Mouse (Mus musculus): ENCODE data around the gene Depdc1b.

Gene Depdc1b

DNA sequence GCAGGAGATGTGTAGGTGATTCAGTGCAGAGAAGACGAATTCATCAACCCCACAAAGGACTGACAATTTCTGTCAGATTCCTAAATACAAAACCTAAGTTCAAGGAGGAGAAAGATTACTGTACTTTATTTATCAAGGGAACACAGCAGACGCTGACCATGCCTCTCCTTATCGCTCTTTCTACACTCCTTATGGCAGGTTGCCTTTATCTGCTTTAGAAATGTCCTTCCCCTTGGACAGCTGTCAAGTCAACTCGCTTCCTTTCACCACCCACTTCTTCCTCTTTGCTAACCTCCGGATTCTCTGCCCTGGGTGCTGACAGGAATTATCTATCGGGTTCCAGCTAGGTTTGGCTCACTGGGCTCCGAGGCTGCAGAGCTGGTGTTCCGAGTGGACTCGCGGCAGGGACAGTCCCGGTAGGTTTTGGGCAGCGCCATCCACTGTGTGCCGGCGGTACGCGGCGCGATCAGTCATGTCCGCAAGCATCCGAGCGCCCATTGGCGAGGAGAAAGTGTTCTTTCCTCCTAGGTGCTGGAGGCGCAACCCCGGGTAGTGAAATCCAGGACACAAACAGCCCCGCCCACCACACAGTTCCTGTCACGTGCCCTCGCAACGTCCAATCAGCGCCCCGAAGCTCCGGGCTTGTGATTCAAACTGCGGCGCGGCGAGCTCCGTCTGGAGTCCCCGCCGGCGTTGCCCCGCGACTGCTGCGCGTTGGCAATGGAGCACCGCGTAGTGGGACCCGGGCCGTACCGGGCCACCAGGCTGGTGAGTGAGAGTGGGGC, at the start of gene Depdc1b:
Gene Depdc1b, plus strand, starts transcription at position 631 of the 785 bp plus-strand sequence.
- peak; percentile 96 to 97 for DNase-seq

DNA sequence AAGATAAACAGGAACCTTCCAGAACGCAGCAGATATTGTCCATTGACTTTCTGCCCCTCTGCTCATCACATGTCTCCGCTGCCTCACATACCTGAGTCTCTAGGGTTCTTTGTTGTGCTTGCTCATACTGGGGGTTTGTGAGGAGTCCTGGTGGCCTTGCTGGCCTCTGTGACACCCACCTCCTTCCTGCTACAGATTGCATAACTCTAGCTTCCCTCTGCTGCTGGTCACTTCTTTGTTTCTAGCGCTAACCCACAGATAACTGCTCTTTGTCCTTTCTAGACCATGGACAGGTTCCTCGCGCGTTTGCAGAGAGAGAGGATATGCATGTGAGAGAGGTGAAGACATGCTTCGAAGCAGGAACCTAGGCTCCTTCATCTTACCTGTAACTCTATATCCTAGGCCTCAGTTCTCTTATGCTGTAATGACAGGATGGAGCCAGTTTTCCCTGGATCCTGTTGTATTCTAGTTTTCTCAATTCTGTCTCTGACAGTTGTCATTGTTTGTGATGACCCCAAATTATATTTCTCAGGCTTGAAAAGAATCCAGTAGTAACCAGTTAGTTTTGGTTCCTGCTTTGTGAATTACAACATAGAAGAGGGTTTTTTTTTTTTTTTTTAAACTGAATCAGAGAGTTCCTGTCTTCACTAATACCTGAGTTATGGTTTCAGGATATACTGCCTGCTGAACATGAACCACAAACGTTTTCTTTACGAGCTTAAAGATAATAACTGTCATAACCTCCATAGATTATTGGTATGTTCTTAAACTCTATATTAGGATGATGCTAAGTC, 48.1 kb upstream of the Depdc1b start:
- DNase-seq: no peak

DNA sequence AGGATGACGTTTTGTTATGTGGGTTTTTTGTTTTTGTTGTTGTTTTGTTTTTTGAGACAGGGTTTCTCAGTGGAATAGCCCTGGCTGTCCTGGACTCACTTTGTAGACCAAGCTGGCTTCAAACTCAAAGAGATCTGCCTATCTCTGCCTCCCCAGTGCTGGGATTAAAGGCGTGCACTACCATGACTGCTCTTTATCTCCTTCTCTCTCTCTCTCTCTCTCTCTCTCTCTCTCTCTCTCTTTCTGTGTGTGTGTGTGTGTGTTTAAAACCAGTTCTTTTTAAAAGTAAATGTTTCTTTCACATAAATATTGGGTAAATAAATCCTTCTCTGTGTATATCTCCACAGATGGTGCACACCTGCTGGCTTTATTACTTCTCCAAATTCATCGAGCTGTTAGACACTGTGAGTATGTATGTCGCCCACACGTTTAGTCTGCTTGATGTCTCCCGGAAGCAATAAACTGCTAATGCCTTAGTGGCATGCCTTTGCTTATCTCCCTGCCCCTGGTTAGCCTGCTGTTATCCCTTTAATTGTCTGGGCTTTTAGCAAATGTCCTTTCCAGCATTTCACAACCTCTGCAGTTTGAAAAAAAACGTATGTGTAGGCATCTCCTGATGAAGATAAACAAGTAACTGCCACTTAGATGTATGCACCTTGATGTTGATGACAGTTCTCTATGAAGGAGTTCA, 44.5 kb upstream of the Depdc1b start:
- no peak for DNase-seq

DNA sequence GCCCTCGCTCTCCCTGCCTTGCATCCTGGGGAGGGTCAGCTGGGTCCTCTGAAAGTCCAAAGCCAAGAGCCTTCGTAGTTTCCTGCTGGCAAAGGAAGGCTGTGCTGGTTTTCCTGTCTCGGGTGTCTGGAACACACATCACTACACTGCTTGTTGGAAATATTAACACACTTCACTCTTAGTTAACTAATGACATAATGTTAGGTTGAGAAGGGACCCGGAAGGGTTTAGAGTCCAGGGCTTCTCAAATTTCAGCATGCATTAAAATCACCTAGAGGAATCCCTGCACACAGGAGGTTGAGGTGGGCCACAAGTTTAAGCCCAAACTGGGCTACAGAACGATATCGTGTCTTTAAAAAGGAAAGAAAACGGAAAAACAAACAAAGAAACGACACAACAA, 43.8 kb upstream of the Depdc1b start:
- no peak for DNase-seq

DNA sequence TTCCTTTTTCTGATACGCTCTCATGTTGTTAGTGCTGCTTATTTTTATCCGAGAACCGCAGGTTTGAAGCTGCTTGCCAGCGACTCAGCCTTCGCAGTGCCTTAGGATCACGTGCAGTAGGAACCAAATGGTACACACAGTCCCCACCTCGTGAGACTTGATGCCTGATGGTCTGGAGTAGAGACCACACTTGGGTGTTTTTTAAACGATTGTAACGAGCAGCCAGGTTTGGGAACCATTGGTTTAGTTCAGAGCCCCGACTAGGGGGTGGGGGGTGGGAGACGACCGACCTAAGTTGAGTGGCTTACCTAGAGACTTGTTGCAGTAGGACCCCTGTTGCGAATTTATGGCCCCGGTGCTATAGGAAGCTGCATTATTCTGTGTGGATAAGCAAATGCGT, 43.1 kb upstream of the Depdc1b start:
- no peak for DNase-seq

DNA sequence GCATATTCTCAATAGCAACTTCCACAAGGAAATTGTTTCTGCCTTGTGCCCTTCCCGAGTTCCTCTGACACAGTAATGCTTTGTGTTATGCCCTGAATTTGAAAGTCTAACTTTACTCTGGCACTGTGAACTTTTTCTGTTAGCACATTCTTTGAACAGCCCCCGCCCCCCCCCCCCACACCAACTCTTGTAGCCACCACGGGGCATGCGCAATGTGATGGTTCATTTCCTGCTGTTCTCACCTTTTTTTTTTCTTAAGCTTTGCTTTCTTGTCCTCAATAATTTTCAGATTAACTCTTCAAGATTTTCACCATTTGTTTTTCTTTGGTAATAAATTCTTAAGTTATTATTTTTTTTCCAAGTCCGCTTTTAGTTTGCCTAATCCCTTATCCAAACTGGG, 42.7 kb upstream of the Depdc1b start:
- no peak for DNase-seq

DNA sequence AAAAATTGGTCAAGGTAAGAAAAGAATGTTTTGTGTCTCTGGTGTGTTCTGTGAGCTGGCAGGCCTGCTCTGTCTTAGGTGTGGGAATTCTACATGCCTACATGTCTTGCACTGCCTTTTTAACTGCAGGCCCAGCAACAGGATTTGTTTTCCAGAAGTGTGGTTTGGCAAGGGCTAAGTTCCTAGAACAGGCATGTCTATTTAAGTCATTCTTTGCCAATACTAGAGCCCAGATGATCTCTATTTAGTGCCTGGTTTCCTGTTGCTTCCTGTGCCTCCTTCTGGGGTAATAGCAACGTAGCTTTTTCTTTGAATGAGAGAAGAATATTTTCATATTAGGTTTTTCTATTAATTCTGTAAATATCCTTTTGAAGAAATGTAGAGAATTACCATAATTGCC, 39.6 kb upstream of the Depdc1b start:
- no peak for DNase-seq

DNA sequence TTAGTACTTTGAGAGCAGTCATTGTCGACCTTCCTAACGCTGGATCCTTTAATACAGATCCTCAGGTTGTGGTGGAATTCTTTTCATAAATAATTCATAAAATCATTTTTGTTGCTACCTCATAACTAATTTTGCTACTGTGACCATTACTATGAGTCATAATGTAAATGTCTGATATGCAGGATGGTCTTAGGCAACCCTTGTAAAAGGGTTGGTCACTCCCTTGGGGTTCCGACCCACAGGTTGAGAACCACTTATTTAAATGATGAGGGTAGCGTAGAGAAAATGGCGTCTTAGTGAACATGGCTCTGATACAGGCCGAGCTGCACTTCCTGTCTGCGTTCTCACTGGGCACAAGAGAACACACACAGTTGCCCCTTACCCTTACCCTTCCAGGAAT, 38.8 kb upstream of the Depdc1b start:
- DNase-seq: no peak

DNA sequence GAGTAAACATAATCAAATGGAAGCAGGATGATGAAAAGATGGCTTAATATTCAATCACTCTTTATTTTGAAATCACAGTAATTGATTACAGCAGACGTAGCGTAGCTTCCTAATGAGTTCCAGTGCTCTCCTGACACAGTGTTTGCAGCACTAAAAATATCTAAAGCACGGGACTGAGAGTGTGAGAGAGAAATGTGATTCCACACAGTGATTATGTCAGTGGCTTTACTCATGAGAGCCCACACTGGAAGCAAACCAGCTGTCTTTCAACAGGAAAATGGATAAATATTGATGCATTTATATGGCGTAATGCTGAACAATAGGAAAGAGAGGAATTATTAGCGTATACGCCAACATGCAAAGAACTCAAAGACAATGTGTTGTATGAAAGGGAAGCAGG, 37.5 kb upstream of the Depdc1b start:
- DNase-seq: no peak

DNA sequence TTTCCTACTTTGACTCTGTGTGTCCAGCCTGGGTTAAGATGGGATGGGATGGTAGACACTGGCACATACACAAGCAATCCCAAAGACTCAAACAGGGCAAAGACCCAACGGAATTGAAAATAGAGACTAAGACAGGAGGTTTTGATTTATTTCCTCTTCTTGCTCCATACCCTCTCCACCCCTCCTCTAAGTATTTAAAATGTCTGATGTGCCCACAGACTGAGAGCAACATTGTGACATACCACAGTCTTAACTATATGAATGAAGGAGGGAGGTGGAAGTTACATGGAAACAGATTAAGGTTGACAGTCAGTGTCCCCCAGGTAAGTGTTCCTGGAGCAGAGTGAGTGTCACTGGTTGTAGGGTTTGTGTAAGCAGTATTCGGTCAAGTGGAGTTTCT, 31.8 kb upstream of the Depdc1b start:
- no peak for DNase-seq

DNA sequence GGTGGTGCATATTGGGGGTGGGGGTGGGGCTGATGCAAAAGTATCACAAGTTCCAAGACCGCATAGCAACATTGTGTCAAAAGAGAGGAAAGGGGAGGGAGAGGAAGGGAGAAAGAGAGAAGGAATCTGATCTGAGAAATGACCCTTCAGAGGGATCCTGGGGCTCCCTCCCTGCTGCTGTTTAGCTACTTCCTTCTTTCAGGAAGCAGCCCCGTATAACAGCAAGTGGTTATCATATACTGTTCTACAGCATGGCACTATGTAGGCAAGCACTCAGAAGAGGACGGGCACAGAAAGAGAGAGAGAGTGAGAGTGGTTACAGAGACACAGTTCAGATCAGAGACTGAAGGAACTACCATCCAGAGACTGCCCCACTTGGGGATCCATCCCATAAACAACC, 28.2 kb upstream of the Depdc1b start:
- DNase-seq: no peak

DNA sequence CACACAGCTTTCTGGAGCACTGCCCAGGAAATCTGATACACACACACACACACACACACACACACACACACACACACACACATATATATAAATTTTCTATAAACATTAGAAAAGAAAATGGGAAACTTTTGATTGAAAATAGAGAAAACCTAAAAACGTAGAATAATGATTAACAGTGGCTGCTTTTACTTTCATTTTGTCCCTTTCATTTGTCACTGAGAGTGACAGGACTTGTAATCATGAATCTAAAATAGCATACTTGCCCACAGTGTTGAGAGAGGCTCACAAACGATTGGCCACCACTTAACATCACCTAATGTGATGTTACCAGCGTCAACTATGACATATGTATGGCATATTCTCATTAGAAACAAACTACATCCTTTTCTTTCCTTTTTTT, 26.7 kb upstream of the Depdc1b start:
- DNase-seq: no peak

DNA sequence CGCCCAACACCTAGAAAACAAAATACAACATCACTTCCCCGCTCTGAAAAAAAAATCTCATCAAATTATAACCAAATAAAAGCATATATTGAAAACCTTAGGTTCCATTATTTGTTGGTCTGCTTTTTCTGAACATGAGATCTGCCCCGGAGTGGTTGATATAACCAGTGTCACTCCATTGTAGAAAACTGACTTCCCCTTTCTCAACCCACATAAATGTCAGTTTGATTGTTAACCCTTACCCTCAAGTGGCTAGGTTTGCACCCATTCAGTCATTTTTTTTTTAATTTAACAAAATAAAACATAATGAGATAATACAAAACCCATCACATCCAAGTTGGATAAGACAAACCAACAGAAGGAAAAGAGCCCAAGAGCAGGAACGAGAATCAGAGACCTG, 25.8 kb upstream of the Depdc1b start:
- DNase-seq: no peak

DNA sequence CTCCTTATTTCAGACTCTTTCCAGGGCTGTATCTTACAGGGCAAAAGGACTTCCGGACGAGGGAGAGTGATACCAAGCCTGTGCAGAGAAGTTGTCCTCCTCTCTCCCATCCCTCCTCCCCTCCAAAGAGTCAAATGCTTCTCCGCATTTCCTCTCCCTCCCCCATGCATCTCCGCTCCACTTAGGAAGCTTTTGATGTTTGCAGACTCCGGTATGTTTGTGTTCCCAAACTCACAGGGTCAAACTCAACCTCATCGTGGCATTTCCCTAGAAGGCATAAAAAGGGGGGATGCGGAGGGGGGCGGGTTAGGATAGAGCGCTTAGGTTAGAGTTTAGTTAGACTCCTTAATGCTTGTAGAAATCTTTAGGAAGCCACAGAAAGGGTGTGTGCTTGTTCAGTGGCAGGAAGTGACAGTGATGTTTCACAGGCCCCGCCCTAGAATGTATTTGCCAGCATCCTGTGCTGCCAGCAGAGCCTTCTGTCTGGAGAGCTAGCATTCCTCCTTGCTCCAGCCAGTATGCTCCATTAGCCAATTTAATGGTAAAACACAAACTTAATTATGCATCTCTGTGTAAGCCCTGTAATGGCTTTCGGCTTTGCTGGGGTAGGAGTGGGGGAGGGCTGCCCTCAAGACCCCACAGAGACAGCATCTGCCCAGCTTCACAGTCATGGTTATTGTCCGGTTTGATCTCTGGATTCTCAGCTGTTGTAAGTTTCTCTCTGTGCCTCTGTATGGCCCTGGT, 18.6 kb upstream of the Depdc1b start:
- peak in 1 of 2 experiments; percentile 8 for DNase-seq

DNA sequence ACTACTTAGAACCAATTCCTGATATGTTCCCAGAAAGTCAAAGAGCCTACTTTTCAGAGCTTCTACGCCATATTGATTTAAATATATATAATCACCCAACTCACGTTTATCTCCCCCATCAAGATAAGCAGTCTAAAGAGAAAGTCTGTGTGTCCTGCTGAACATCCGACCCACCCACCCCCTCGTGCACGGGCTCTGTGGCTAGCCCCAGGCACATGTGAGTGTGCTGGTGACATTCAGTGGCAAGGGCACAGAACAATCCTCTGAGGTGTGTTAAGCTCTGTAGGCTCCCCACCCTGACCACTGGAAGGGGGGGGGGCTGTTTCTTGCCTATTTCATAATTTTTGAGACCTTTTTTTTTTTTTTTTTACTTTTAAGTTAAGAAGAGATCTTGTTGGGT, 17.9 kb upstream of the Depdc1b start:
- DNase-seq: no peak

DNA sequence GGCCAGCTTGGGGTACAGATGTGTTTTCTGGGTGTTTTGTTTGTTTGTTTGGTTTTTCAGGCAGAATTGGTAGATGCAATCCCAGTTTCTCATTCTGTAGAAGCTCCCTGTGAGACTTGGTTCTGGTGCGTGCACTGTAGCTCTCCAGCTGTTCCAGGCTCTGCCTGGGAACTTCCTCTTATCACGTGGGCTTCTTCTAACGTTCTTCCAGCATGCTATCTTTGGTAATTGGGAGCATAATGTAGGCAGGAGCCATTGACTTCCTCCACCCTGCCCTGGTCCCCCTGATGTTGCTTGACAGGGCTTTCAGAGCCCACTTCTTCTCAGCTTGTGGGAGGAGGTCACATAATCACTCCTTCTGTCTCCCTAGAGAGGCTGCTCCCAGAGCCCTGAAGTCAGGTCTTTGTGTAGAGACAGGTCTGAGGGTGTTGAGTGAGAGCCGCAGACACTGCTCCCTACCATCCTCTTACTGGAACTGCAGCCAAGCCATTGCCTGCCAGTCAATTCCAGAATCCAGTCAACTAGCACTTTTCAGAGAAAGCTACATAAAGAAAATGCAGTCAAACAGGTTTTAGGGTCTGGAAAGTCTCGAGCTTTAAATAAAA, 15.7 kb upstream of the Depdc1b start:
- DNase-seq: peak in 1 of 2 experiments; percentile 33

DNA sequence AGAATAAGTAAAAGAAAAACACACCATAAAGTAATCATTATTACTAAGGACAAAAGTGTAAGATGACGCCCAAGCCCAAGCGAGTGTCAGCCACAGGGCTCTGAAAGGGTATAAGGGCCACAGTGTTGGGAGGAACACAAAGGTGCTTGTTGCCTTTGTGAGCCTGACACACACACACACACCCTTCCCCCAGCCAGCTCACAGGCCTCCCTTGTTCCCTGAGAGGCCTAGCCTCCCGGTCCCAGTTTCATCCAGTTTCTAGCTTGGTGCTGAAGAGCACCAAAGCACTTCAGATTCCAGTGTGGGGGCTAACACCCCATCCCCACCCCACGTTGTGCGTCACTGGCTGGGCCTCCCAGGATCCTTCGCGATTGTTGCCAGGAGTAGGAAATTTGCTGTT, 14.7 kb upstream of the Depdc1b start:
- no peak for DNase-seq

DNA sequence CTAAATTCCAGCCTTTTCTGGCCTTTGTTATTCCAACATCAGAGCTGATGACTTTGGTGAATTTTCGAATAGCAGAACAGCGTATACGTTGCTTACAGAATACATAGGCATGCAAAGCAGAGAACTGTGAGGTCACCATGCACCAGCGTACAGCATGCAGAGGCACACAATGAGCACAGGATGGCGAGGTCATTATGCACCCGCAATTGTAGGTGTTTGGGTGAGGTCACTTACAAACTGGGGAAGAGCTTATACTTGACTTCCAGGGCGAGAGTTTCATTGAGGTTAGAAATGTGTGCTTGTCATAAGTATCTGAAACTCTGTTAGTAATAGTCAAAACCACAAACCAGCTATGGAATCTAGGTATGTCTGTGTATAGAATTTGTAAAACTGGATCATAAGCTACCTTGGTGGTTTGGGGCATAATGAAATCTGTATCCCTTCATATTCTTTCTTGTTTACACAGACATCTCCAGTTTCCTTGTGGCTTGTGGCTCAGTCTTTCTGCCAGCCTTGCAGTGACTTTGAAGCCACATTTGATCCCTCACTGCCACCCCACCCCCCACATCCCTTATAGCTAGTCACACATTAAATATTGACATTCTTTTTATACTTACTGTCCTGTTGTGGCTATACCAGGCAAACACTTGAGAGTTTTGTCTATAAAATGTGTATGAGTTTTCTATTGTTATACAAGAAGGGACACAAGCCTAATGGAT, 13.0 kb upstream of the Depdc1b start:
- DNase-seq: no peak

DNA sequence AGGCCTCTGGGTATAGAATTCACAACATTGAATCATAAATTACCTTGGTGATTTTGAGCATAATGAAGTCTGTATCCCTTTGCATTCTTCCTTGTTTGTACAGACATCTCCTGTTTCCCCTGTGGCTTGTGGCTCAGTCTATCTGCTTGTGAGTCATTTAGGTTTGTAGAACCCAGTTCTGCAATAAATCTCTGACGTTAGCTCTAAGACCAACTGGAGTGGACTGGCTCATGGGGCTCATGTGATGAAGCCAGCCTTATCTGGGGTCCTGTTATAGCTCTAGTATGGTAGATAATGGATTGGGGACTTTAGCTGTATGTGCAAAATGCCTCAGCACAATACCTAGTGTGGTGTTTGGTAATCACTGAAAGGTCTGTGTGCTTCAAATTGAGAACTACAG, 12.3 kb upstream of the Depdc1b start:
- no peak for DNase-seq

DNA sequence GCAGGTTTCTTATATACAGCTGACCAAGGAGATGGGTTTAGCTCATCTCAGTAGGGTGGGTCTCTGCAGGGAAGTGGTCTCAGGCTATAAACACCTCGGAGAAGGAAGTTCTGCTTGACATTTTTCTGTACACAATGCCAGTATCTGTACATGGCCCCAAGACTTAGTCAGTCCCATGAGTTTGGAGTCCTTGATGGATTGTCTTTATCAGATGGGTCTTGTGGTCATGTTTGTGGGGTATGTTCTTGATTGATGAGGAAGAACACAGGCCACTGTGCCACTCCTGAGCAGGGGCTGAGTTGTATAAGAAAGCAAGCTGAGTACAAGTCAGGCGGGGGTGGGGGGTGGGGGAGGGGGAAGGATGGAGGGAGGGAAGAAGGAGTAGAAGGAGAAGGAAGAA, 11.5 kb upstream of the Depdc1b start:
- DNase-seq: no peak

DNA sequence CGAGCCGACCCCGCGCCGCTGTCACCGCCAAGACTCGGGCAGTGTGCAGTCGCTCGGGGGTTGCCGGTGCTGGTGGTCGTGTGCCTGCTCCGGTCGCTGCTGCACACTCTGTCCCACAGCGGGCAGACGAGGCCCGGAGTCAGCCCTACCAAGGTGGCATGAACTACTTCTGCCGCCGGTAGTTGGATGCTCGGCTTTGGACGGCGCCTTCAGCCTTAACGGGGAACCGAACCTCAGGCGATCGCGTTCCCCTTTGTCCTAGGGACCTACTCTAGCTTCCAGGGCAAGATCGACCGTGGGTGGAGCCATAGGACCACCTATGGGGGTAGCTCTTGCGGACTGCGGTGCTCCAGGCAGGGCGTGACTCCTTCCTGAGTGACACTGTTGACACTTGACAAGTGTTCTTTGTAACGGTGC, 363 bp downstream of the Depdc1b start:
- no peak for DNase-seq

DNA sequence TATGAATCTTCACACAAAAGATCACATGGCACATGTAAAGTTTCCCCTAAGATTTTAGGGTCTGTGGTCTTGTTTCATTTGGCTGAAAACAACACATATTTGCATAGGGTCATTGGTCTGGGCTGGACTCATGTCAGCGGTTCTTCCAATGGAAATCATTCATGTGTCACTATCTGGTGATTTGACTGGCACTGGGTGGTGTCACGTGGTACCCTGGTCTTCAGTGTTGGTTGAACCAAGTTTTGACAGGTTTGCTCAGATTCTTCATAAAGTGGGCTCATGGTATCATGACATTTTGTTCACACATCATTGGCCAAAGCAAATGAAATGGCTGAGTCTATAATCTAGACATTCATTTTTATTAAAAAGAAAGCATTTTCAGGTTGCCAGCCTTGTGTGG, 1.3 kb downstream of the Depdc1b start:
- no peak for DNase-seq

All from kidney, adult 8-10 months (tissue).